Mouse (Mus musculus) forebrain, embryonic 15.5 days (tissue): Measurements from ENCODE around the gene Ndufb2. TPM values are rescaled to one million over a fixed set of nuclear protein-coding genes. Genes with fewer than 3 reads are reported as not detected.

ENCODE experiments used
- ATAC-seq: fragments of 200-750 bp; cut with Nextera tagmentation; replicated peaks from 2 replicates; pipeline ENCODE4 v1.8.0; 2017; ENCODE audit warnings: mild to moderate bottlenecking, moderate TSS enrichment, moderate library complexity
- H3K27ac ChIP-seq: fragments of 300-500 bp; sonication (generic); replicated peaks from 2 replicates; pipeline ENCODE4 v1.5.1; 2015; ENCODE audit warnings: mild to moderate bottlenecking, inconsistent platforms
- H3K27me3 ChIP-seq: fragments of 300-500 bp; sonication (generic); 2 replicates; pipeline ENCODE4 v1.6.1; 2015; ENCODE audit warnings: inconsistent platforms
- H3K36me3 ChIP-seq: fragments of 300-500 bp; sonication (generic); 2 replicates; pipeline ENCODE4 v1.6.1; 2015; ENCODE audit warnings: mild to moderate bottlenecking, inconsistent platforms
- H3K4me1 ChIP-seq: fragments of 300-500 bp; sonication (generic); 2 replicates; pipeline ENCODE4 v1.6.1; 2015; ENCODE audit warnings: inconsistent platforms
- H3K4me2 ChIP-seq: fragments of 300-500 bp; sonication (generic); replicated peaks from 2 replicates; pipeline ENCODE4 v1.6.1; 2015; ENCODE audit warnings: mild to moderate bottlenecking, inconsistent platforms
- H3K4me3 ChIP-seq: fragments of 300-500 bp; sonication (generic); 2 replicates; pipeline ENCODE4 v1.5.1; 2015; ENCODE audit warnings: mild to moderate bottlenecking, inconsistent platforms
- H3K9ac ChIP-seq: fragments of 300-500 bp; sonication (generic); replicated peaks from 2 replicates; pipeline ENCODE4 v1.6.1; 2015; ENCODE audit warnings: mild to moderate bottlenecking, inconsistent platforms
- H3K9me3 ChIP-seq: fragments of 300-500 bp; sonication (generic); 2 replicates; pipeline ENCODE4 v1.6.1; 2016; ENCODE audit warnings: inconsistent platforms
- WGBS: fragments of 180-500 bp; shearing (Covaris S2); methylation state at CpG from one replicate; pipeline ENCODE4 v1.1.7; 2015; ENCODE audit warnings: mixed read lengths; 5-methylcytosine and 5-hydroxymethylcytosine counted together
- polyA plus RNA-seq: library from polyadenylated mRNA; unstranded; fragments of >200 nt; fragmentation: Nextera tagmentation; extraction: Ambion mirVana; gene quantifications from 2 replicates; pipeline ENCODE4 v1.2.1, GENCODE M21; 2015

Gene Ndufb2
- 333 and 354 TPM in 2 replicates for polyA plus RNA-seq

DNA sequence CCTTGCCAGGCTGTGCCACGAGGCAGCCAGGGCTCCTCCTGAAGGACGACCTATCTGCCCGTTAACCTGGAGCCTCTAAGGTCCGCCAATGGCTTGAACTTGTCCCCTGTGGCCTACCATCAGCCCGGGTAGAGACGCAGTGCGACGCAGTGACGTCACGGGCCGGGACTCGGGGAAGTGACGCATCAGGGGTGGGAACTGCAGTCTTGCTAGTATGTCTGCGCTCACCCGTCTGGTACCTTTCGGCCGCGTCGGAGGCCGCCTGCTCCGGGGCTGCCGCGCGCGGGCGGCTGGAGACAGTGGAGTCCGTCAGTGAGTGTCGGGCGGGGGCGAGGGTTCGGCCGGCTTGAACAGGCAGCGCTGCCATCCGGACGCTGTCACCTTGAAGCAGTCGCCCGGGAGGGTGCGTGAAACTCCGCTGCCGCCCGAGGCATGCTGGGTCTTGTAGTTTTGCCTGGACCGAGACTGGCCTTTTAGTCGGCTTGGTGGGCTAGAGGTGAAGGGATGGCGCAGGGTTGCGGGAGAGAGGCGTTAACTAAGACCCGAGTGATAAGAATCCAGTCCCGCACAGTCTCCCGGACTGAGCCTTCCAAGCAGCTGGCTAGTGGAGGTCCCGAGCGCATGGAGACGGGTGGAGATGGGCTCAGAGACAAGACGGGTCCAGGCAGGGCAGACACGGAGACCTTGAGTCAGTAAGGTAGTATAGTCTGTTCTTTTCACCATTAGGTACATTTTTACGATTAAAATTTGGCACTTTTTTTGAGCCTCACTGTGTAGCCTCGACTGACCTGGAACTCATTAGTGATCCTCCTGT lies at the start of gene Ndufb2:
Gene Ndufb2, plus strand, starts transcription at position 174 of the 814 bp plus-strand sequence.
- Histone ChIP-seq H3K36me3 (peaks cover 18% of the 10 kb centered on the region), H3K4me3 (peak within 1 kb of the TSS; percentile 84), H3K9me3 (no peaks in the 10 kb centered on the region), H3K4me2 (peak within 1 kb of the TSS; percentile 88), H3K4me1 (peaks cover 16% of the 10 kb centered on the region), H3K27me3 (no peaks in the 10 kb centered on the region), H3K9ac (peak within 1 kb of the TSS; percentile 84), H3K27ac (peak within 1 kb of the TSS; percentile 94)
- ATAC-seq = peak; percentile 98
- WGBS = under 1% methylated on average over 56 of the region's 56 CpGs

DNA sequence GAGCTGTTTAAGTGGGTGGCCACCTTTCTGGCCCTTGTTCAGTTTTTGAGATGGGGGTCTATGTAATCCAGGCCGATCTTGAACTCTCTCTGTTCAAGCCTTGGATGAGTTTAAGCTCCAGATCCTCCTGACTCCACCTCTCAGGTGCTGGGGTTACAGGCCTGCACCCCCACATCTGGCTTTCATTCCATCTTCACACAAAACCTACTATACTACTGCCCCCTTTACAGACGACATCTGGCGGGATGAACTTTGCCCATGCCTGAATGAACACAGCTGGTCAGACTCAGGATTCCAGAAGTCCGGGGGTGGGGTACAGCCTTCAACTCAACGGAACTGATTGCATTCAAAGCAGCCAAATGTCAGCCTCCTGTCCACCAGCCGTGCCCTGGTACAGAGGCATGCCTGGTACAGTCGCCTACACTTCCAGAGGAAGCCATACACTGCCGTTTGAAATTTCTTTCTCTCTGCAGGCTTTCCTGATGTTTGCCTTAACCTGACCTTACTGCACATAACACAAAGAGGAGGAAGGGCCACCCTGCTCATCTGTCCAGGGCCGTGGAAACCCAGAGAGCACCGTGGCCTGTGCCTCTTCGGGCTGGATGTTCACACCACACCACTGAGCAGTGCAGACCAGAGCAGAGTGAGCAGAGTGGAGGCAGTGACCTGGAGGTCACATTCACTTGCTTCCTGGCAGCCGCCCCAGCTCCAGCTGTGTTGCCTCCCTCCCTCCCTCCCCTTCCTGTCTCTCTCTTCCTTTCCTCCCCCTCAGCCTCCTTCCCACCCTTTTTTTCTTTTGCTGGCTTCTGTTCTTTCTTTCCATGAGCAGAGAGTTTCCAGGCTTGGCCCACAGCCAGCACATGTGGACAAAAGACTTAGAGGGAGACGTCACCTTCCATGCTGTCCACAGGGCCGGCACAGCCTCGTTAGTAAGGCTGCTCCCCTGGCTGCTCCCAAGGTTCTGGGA lies 49.5 kb upstream of the Ndufb2 start:
- H3K4me1 ChIP-seq = peaks cover 46% of the 10 kb centered on the region

DNA sequence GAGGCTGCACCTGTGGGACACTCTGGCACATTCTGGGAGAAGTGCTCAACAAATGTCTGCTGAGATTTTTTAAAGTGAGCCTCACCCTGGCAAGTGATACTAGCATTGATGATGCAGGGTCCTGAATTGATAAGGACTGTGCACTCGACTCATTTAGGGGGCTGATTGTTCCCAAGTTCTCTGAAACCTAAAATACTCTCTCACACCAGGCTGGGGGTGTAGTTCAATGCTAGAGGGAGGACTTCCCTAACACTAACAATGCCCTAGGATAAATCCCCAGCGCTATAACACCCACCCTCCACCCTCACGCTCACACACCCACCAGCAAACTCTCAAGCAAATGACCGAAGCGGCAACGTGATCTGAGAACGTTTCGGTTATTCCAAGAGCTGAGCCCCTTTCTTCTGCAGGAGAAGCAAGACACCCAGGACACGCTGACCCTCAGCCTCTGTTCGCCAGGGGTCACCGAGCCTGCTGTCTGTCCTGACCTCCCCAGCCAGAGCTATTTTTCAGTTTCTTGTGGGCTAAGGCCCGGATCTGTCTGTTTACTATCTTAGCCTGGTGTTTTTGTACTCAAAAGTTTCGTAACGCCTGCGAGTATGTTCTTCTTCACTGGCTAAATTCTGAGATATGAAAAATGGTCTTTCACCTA lies 48.5 kb upstream of the Ndufb2 start:
- Histone ChIP-seq H3K4me2 (no peak overlapping the region), H3K36me3 (no peaks in the 10 kb centered on the region), H3K4me3 (no peak overlapping the region), H3K9me3 (no peaks in the 10 kb centered on the region), H3K27me3 (no peaks in the 10 kb centered on the region), H3K4me1 (peaks cover 46% of the 10 kb centered on the region), H3K9ac (no peak overlapping the region), H3K27ac (peak overlapping the region; percentile 67)
- peak; percentile 9; the same call in 1 of the 2 replicates for ATAC-seq
- WGBS = 32% methylated on average over 15 of the region's 15 CpGs

More for the DNA sequence above, 49.5 kb upstream of the Ndufb2 start:
- no peak overlapping the region for H3K4me3 ChIP-seq
- H3K27ac ChIP-seq = peak overlapping the region; percentile 67
- no peak overlapping the region for H3K4me2 ChIP-seq
- no peaks in the 10 kb centered on the region for H3K36me3 ChIP-seq
- peak; percentile 83 for ATAC-seq
- H3K9me3 ChIP-seq = no peaks in the 10 kb centered on the region
- no peak overlapping the region for H3K9ac ChIP-seq
- 19% methylated on average over 15 of the region's 15 CpGs for WGBS
- H3K27me3 ChIP-seq = no peaks in the 10 kb centered on the region

DNA sequence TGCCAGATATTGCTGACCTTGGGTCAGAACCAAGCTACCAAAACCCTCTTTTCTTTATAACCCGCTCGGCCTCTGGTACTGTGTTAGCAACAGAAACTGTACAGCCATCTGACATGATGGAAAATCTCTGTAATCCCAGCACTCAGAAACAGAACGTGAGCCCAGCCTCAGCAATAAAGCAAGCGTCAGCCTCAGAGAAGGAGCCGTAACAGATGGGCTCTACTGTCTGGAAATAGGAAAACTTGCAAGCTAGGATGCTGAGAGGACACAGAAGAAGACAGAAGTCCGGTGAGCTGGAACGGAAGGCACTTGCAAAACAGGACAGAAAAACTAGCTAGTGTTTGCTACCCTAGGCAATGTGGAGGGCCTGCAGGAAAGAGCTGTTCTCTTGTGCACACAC lies 46.9 kb upstream of the Ndufb2 start:
- H3K9ac ChIP-seq = no peak overlapping the region
- H3K27ac ChIP-seq = no peak overlapping the region
- no peak overlapping the region for H3K4me2 ChIP-seq
- ATAC-seq = no peak
- WGBS = 83% methylated on average over 7 of the region's 7 CpGs
- no peaks in the 10 kb centered on the region for H3K9me3 ChIP-seq
- no peaks in the 10 kb centered on the region for H3K27me3 ChIP-seq
- H3K4me3 ChIP-seq = no peak overlapping the region
- no peaks in the 10 kb centered on the region for H3K36me3 ChIP-seq
- H3K4me1 ChIP-seq = peaks cover 35% of the 10 kb centered on the region

DNA sequence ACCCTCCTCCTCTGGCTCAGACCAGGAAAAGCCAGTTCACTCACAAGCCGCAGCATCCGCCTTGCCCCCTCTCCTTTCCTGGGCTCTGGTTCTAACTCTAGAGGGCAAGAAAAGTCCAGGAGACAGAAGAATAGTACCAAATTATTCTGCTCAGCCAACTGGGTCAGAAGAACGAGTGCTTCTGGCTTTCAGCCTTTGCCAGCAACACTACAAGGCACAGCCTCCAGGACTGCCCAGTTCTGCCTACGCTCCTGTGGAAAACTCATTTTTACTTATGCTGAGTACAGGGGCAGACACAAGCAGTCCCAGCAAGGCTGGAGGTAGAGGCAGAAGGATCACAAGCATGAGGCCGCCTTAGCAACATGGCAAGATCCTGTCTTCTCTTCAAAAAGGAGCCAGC lies 44.3 kb upstream of the Ndufb2 start:
- Histone ChIP-seq H3K27me3 (no peaks in the 10 kb centered on the region), H3K36me3 (0 out of 2 replicates have a peak, but pooled peaks cover 4% of the 10 kb centered on the region), H3K4me2 (no peak overlapping the region), H3K9me3 (no peaks in the 10 kb centered on the region), H3K9ac (no peak overlapping the region), H3K4me1 (peaks cover 26% of the 10 kb centered on the region), H3K4me3 (no peak overlapping the region), H3K27ac (no peak overlapping the region)
- WGBS = 74% methylated on average over 5 of the region's 5 CpGs
- ATAC-seq = no peak

DNA sequence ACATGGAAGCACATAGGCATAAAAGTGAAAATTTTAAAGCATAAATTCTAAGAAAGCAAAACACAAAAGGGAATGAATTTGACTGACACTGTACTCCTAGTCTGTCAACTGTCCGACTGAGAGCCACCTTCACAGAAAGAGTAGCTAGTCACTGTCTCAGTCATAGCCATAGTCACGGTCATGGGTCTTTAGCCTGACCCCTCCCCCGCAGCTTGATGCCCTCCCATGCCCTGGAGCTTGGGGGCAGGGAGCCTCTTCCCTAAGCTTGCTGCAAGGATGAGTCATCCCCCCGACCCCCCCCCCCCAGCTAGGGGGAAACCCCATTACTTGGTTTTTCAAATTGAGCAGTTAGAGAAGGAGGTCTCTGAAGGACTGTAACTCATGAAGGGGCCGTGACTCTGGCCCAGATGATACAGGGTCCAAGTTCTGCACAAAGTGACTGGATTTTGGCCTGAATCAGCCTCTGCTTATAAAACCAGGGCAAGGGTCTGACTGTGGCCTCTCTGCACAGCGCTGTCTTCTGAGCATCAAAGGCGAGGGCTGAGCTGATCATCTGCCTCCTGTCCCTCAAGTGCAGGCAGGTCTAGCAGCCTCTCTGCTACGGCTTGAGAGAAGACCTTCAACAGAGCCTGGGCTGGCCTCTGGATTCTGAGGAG lies 40.3 kb upstream of the Ndufb2 start:
- Histone ChIP-seq H3K27me3 (no peaks in the 10 kb centered on the region), H3K4me3 (no peak overlapping the region), H3K9me3 (no peaks in the 10 kb centered on the region), H3K36me3 (0 out of 2 replicates have a peak, but pooled peaks cover 4% of the 10 kb centered on the region), H3K4me2 (no peak overlapping the region), H3K4me1 (peaks cover 31% of the 10 kb centered on the region), H3K27ac (no peak overlapping the region), H3K9ac (no peak overlapping the region)
- ATAC-seq = no peak
- 79% methylated on average over 8 of the region's 8 CpGs for WGBS

DNA sequence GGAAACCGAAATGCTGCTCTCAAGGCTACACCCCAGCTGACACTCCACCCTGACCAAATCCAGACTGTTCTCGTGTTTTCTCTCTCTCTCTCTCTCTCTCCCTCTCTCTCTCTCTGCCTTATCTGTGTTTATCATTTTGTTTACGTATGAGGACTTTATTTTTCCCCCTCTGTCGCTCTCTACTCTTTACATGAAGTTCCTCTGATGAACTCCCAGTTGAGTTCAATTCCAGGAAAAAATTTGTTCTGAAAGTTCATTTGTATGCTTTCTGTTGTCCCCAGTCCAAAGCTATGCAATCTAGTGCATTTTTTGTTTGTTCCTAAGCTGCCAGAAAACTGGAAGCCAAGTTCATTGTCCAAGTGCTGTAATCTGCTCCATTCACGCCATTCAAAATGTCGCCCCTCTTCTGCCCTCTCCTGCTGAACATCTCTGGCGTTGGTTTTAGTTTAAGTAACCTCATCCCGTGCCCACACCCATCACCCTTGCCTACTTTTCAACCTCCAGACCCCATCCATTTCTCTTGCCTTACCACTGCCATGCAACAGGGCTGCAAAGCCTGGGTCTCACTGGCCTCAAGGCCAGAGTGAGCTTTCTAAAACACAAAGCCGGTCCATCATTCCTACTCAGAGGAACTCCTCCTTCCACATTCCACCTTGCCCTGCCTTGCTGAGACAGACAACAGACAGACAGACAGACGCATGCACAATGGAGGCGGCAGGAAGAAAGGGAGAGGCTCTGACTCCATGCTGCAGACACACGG lies 37.3 kb upstream of the Ndufb2 start:
- no peak for ATAC-seq
- Histone ChIP-seq H3K4me1 (peaks cover 41% of the 10 kb centered on the region), H3K36me3 (0 out of 2 replicates have a peak, but pooled peaks cover 4% of the 10 kb centered on the region), H3K27me3 (no peaks in the 10 kb centered on the region), H3K4me3 (0 out of 2 replicates have a peak overlapping the region, but pooled peaks have one; percentile 3), H3K4me2 (peak overlapping the region; percentile 17; the same call in 1 of the 2 replicates), H3K27ac (no peak overlapping the region), H3K9ac (no peak overlapping the region), H3K9me3 (no peaks in the 10 kb centered on the region)
- WGBS = 46% methylated on average over 12 of the region's 12 CpGs

DNA sequence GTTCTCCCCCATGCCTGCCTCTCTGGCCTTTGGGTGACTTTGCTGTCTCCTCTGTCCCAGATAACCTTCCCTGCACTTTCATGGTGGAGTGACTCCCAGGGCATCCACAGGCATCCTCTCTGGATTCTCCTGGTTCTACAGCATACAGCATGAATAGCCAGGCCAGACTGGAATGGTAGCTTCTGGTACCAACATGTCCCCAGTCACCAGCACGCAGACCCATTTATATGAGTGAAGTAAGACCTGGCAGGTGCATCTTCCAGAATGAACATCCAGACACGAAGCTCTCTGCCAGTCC lies 36.8 kb upstream of the Ndufb2 start:
- WGBS = 76% methylated on average over 2 of the region's 2 CpGs
- H3K4me3 ChIP-seq = 0 out of 2 replicates have a peak overlapping the region, but pooled peaks have one; percentile 3
- ATAC-seq = no peak
- H3K4me2 ChIP-seq = peak overlapping the region; percentile 17
- H3K36me3 ChIP-seq = 0 out of 2 replicates have a peak, but pooled peaks cover 4% of the 10 kb centered on the region
- no peaks in the 10 kb centered on the region for H3K27me3 ChIP-seq
- no peak overlapping the region for H3K9ac ChIP-seq
- no peaks in the 10 kb centered on the region for H3K9me3 ChIP-seq
- peaks cover 41% of the 10 kb centered on the region for H3K4me1 ChIP-seq
- H3K27ac ChIP-seq = no peak overlapping the region

DNA sequence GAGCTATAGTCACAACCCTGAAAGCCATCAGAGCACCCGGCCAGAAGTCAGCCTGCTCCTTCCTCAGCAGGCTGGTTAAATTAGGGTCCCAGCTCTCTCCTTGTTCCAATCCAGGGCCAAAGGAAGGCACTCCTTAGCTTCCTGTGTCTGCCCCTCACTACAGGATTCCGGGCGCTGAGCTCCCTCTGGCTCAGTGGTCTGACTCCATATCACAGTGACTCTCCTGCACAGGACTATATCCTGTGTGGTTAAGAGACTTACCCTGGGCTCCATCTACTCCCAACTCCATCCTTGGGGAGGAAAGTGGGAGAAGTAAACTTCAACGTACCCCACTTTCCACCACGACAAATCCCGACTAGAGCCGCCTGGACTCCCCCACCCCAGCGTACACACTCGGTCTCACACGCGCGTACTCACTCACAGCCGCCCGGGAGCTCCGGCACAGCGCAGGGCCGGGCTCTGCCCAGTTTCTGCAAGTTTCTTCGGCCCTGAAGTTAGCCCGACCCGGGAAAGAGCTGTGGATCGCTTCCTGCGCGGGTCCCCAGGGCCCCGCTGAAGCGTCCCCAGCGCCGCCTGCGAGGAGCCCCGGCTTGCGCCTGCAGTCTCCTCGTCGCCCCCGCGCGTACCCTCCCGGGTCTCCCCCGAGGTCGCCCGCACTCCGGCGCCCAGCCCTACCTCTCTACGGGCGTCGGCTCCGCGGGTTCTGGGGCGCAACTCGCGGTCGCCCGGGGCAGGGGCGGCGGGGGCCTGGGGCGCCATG lies 35.3 kb upstream of the Ndufb2 start:
- ATAC-seq = peak; percentile 74
- peaks cover 41% of the 10 kb centered on the region for H3K4me1 ChIP-seq
- H3K27me3 ChIP-seq = no peaks in the 10 kb centered on the region
- H3K4me2 ChIP-seq = peak overlapping the region; percentile 69
- peak overlapping the region; percentile 88 for H3K27ac ChIP-seq
- no peaks in the 10 kb centered on the region for H3K9me3 ChIP-seq
- no peaks in the 10 kb centered on the region for H3K36me3 ChIP-seq
- WGBS = under 1% methylated on average over 50 of the region's 54 CpGs
- peak overlapping the region; percentile 85 for H3K4me3 ChIP-seq
- H3K9ac ChIP-seq = peak overlapping the region; percentile 75

DNA sequence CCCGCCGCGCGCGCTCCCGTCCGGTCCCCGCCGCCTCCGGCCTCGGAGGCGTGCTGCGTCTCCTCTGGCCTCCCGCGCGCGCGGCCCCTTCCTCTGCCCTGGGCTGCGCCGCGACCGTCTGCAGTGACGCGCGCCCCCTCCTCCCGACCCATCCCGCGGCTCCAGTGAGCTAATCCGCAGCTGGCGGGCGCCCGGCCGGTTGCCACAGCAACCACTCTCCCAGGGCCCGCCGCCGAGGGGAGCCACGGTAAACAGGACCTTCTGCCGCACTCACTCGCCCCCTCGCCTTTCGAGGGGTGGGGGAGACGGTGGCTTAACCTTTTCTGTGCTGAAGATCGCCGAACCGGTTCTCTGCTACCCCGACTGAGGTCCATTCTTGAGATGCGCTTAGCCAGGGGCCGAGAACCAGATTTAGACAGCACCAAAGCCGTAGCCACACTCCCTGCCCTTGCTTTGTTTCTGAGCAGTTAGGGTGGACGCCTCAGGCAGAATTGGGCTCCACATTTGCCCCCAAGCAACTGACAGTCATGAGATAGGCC lies 34.6 kb upstream of the Ndufb2 start, which contains the start of gene Dennd2a:
Gene Dennd2a, minus strand, starts transcription at position 145 of the 539 bp plus-strand sequence.
- Histone ChIP-seq H3K4me3 (peak within 1 kb of the TSS; percentile 85), H3K27ac (peak within 1 kb of the TSS; percentile 88), H3K9ac (peak within 1 kb of the TSS; percentile 75), H3K4me2 (peak within 1 kb of the TSS; percentile 69), H3K4me1 (peaks cover 41% of the 10 kb centered on the region), H3K27me3 (no peaks in the 10 kb centered on the region), H3K36me3 (no peaks in the 10 kb centered on the region), H3K9me3 (no peaks in the 10 kb centered on the region)
- ATAC-seq = peak; percentile 96
- under 1% methylated on average over 50 of the region's 50 CpGs for WGBS
